Mouse (Mus musculus): ENCODE results near the gene Ptprd.

Ptprd gene

GRCm38 (mm10) chr4:76025571-76026325 lies 2186.0 kb downstream of the Ptprd start:
- DNase-seq (ENCODE audit: low spot score in 2 of 2) = no peak

GRCm38 (mm10) chr4:76024502-76024821 lies 2187.3 kb downstream of the Ptprd start:
- no peak for DNase-seq (ENCODE audit: low spot score in 2 of 2)

DNA sequence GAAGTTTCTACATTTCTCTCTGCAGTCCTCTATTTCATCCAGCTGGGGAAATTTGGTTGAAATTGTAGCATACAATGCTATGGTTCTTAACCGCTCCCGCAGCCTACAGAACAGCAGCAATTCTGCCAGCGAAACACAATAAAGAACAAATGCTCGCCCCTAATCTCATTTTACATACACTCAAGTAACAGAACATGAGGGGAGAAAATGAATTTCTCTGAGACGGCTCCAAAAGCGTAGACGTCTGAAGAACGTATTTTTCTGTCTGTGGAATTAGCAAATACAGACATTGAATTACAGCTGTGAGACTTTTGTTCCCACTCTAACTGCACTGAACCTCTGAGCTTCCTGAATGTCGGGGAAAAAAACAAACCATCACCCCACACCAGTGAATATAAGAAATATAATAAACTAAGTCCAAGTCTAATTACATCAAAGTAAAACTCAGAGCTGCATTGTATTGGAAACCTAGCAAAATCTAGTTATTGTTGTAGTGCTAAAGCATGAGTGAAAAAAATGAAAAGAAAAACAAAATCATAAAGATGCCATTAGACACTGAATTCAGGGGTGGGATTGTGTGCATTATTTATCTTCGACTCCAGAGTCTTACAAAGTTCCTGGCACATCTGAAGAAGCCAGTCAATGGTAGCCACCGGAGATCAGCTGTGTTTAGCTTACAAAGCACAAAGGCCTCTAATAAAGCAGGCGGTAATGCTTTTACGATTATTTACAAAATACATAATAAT lies 2187.8 kb downstream of the Ptprd start:
- no peak for DNase-seq (ENCODE audit: low spot score in 2 of 2)

DNA sequence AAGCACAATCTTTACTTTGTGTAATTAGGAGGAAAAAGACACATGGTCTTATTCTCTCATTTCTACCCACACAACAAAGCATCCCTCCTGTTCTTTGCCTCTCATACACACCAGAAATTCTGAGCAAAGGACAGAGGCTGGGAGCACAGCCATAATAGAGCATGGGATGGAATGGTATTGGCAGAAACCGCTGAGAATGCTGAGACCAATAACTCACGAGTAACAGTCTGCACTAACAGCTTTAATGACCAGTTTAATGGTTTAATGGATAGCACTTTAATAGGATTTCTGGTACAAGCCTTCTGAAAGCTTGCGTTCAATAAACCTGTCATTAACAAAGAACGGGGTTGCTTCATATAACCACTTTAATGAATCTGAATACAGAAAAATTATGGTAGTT lies 2190.1 kb downstream of the Ptprd start:
- DNase-seq (ENCODE audit: low spot score in 2 of 2) = no peak

- DNase-seq (ENCODE audit: low spot score in 2 of 2) = no peak
Measured at GRCm38 (mm10) chr4:76015026-76015425, 2196.7 kb downstream of the Ptprd start.

DNA sequence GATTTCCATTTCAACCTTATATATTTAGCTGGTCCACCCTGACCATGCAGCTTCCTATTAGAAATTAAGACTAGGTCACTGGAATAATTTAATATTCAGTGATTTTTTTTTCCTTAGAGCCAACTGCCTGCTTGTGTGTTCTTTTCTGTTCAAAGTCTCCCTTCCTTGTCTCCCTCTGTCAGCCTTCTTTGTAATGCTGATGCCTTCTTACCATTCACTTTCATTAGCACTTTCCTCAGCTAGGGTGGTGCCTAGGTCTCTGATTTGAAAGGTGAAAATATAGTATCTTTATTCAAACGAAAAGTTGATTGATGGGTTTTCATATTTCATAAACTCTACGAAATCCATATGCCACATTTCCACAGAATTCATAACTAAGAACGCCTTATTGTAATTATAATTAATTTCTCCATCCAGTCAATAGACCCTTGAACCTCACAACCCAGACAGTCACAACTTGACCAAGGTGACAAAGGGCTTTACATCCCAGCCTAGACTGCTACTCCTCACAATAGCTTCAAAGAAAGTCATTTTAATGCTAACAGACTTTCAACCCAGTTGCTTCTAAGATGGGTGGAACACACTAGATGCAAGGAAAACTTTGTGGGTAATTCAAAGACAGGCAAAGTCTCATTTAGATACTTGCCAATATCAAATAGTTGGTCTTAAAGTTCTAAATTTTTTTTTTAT lies 2197.5 kb downstream of the Ptprd start:
- DNase-seq (ENCODE audit: low spot score in 2 of 2) = no peak

DNA sequence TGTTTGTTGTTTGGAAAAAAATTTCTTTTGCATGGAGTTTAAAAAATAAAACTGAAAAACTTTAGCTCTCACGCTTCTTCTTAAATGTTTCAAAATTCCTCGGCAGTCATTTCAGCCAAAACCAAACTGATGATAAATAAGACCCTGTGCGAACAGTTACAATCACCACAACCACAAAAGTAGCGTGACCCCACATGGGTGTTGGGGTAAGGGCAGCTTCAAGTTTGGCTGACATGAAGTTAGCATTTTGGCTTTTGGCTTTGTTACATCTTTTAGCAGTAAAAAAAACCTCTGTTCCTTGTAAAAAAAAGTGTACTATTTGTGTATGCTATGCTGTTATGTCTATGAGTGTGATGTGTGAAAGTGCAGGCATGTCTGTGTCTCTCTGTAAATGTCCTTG lies 2203.2 kb downstream of the Ptprd start:
- no peak for DNase-seq (ENCODE audit: low spot score in 2 of 2)

DNA sequence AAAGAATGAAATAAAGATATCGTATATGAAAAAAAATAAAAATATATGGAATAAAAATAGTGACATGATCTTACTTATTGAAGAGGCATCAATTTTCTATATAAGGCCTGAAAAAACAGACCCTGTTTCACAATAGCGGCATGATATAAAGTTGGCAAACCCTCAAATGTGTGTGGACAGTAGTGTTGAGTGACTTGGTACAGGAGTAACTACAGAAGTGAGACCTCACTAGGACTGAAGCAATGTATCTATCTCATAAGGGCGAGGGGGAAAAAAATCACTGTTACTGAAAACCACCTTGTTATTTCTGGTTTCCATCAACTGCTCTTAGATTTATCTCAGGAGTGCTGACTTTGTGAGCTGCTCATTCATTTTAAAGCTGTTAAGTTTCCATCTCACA lies 2204.5 kb downstream of the Ptprd start:
- no peak for DNase-seq (ENCODE audit: low spot score in 2 of 2)

DNA sequence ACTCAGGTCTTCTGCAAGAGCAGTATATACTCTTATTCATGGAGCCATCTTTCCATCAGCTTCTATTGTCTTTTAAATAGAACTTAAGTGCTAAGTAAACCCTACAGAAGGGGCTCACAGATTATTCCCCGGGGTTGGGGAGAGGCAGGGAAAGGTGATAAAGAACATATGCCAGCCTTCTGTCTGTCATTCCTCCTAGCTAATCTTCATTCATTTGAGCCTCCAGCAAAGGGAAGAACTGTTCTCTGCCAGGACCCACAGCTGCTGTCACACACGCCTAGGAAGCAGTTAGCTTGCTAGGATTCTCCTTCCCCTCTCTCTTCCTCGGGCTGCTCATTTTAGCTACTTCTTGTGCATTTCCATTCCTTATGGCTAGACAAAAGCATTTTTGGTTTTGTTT lies 2205.0 kb downstream of the Ptprd start:
- no peak for DNase-seq (ENCODE audit: low spot score in 2 of 2)

DNA sequence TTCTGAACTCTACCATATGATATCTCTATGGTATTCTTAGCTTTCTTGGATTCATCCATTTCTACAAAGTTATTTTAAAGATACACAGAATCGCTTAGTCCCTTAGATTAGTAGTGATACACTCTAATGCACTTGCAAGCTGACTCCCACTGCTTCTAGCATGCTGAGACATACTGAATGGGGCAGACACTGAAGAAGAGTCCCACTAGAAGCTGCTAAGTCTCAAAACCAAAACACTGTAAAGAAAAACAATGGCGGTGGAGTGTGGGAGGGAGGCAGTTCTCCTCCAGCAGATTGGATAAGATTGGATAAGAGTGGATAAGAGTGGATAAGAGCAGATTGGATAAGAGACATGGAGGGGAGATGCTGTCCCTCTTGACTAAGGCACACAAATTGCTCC lies 2207.6 kb downstream of the Ptprd start:
- no peak for DNase-seq (ENCODE audit: low spot score in 2 of 2)

DNA sequence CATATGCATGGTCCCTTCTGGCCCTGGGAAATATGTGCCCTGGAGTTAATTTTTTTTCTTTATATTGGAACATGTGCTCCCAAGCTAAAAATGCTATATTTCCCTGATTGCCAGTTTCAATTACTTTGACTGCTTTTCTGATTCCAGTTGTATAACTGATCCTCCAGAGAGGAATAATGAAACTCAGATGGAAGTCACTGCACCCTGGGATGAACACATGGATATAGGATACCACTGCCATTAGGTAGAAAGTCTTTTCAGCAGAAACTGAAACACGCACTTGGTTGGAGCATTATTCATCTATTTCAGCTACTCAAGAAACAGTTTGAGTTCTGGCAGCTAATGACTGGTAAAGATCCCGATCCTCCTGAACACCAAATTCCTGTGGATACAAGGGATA lies 2211.5 kb downstream of the Ptprd start:
- DNase-seq (ENCODE audit: low spot score in 2 of 2) = no peak

- no peak for DNase-seq (ENCODE audit: low spot score in 2 of 2)
Measured at GRCm38 (mm10) chr4:75995841-75996240, 2215.9 kb downstream of the Ptprd start.

GRCm38 (mm10) chr4:75994576-75994975 lies 2217.2 kb downstream of the Ptprd start:
- no peak for DNase-seq (ENCODE audit: low spot score in 2 of 2)

- DNase-seq (ENCODE audit: low spot score in 2 of 2) = no peak
Measured at GRCm38 (mm10) chr4:75993092-75993491, 2218.7 kb downstream of the Ptprd start.

- no peak for DNase-seq (ENCODE audit: low spot score in 2 of 2)
Measured at GRCm38 (mm10) chr4:75991621-75992245, 2220.0 kb downstream of the Ptprd start.

DNA sequence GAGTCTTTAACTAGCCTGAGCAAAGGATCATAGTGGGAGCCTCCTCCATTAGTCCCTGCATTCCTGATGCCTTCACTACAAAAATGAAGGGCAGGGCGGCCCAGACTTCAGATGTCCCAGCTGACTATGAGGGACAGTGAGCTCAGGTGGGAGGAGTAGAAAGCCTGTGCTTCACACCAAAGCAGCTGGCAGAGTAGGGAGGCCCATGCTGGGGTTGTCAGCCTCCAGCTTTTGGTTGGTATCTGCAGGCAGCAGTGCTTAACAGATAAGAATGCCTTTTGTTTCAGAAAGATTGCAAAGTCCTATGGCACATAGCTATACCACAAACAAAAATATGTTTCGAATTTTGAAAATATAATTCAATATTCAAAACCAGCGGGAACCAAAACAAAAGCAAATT lies 2237.0 kb downstream of the Ptprd start:
- DNase-seq (ENCODE audit: low spot score in 2 of 2) = no peak

DNA sequence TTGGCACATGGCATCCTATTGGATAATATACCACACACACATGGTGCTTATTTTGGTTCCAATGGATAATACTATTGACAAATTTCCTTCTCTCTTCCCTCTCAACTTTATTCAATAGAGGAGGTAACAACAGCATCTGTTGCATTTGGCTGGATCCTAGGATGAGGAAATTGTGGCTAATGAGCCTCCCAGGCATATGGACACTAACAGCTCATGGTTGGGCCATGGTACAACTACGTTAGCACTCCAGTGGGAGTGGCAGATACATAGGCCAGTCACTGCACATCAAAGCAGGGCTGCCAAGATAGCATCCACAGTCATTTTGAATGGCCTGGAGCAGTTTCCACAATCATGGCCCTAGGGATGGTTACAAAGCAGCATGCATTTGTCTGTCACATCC lies 2238.4 kb downstream of the Ptprd start:
- DNase-seq (ENCODE audit: low spot score in 2 of 2) = no peak

GRCm38 (mm10) chr4:75969961-75970360 lies 2241.8 kb downstream of the Ptprd start:
- no peak for DNase-seq (ENCODE audit: low spot score in 2 of 2)

DNA sequence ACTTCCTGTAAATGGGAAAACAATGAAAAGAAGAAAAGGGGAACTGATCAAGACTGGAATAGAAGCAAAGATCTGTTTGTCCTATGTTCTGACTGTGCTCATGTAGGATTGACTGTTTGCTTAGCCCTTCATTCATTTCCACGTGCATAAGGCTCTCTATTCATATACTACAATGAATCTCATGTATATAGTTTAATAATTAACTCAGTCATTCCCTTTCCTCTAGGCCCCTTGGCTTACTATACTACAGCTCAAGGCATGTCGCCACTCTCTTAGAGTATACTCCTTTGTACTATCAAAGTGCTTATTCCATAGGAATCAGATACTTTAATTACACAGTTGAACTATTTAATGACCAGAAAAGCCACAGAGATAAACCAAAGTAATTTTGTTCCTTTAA lies 2243.1 kb downstream of the Ptprd start:
- no peak for DNase-seq (ENCODE audit: low spot score in 2 of 2)

GRCm38 (mm10) chr4:75965810-75966209 lies 2246.0 kb downstream of the Ptprd start:
- DNase-seq (ENCODE audit: low spot score in 2 of 2) = no peak

GRCm38 (mm10) chr4:75962916-75963315 lies 2248.8 kb downstream of the Ptprd start:
- DNase-seq (ENCODE audit: low spot score in 2 of 2) = no peak

GRCm38 (mm10) chr4:75961865-75962264 lies 2249.9 kb downstream of the Ptprd start:
- no peak for DNase-seq (ENCODE audit: low spot score in 2 of 2)

All from spleen, postnatal 10 days (tissue).